In the genomic region with DNA sequence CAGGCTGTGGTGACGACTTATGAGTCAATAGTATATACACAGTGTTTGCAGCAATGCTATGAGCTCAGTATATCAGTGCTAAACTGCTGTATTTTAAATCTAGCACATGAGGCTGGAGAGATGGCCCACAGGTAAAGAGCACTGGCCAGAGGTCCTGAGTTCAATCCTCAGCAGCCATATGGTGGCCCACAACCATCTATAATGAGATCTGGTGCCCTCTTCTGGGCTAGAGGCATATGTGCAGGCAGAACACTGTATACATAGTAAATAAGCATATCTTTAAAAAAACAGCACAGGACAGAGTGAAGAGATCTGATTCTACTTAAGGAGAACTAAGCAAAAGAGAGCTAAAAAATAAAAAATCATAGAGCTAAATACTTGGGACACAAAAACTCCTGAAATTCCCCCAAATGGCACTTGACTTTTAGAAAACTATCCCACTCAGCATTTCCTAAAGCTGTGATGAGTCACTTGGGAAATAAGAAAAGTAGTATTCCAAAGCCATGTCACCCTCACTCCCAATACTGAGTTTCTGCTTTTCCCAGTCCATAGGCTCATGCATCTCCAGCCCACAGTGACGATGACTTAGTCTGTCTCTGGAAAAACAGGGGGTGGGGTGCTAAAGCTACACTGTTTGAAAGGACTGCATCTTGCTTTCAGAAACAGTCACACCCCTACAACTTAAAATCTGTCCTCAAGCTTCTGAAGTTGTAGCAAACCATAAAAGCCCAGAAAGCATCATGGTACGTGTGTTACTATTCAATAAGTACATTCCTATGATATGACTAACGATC, we compare ENCODE assay signal across 13 mouse cellular contexts.
A peak's percentile ranks its signal among the peaks of the same experiment; 100 is the strongest.
DNase-seq lines count a peak whose midpoint lies in the region; ATAC-seq and TF ChIP-seq lines count a peak whose summit lies in the region.
"Had no signal": no experiment of that assay in that cellular context is flagged by ENCODE, and none has a peak within 500 bp of the region (broad histone marks: within the 10 kb centered on the region; RNA-seq: fewer than 3 reads in every experiment).

No protein-coding gene starts in this region.

- no peak for TF ChIP-seq POLR2A in cerebellum, adult 2 months (IDR thresholded peaks at IDR 0.05; ENCODE audit: borderline replicate concordance, insufficient read depth, low read length)
- TF ChIP-seq POLR2A in cortical plate, adult 2 months (IDR thresholded peaks at IDR 0.05; ENCODE audit: extremely low read depth, insufficient read depth, low read length): no peak

- no peaks in the 10 kb centered on the region for H3K4me1 ChIP-seq in cerebellum, adult 2 months (ENCODE audit: control insufficient read depth, insufficient read depth, low read length)
- H3K4me1 ChIP-seq in cortical plate, adult 2 months (ENCODE audit: control insufficient read depth, insufficient read depth, low read length): peaks cover 2% of the 10 kb centered on the region; the same call in 1 of the 2 replicates
- H3K4me1 ChIP-seq: limb, embryonic 15.5 days had no signal

- no peaks in the 10 kb centered on the region for H3K27me3 ChIP-seq in cerebellum, adult 2 months (ENCODE audit: control insufficient read depth, insufficient read depth, low read length)
- H3K27me3 ChIP-seq: kidney, embryonic 15.5 days; limb, embryonic 15.5 days had no signal

- peak; percentile 59 for ATAC-seq in CD4-positive, CD25-positive, alpha-beta regulatory T cell, adult 4 months

- no peak overlapping the region for H3K4me3 ChIP-seq in cerebellum, adult 2 months (replicated peaks; ENCODE audit: insufficient read depth, low read depth, low read length)
- no peak overlapping the region for H3K4me3 ChIP-seq in left cerebral cortex, adult 2 months
- H3K4me3 ChIP-seq in cortical plate, adult 2 months (ENCODE audit: insufficient read depth, low read length): no peak overlapping the region
- H3K4me3 ChIP-seq: heart, embryonic 10.5 days; hindbrain, embryonic 10.5 days; kidney, embryonic 15.5 days; limb, embryonic 15.5 days had no signal

- peak; percentile 3; the same call in 1 of the 2 replicates for TF ChIP-seq CTCF in cerebellum, adult 2 months (IDR thresholded peaks at IDR 0.05; ENCODE audit: borderline replicate concordance, insufficient read depth, low read depth, low read length)
- peak; percentile 40 for TF ChIP-seq CTCF in left cerebral cortex, adult 2 months (IDR thresholded peaks at IDR 0.05)
- 0 out of 2 replicates have a peak, but pooled peaks have one; percentile 13 for TF ChIP-seq CTCF in cortical plate, adult 2 months (IDR thresholded peaks at IDR 0.05; ENCODE audit: extremely low read depth, insufficient read depth, low read length)

- 92% methylated on average over 4 of the region's 4 CpGs for WGBS in cerebellum, adult 2 months

- intact Hi-C loops in left cerebral cortex, adult 2 months (cut with DNase I): no loop called here
- intact Hi-C loops in left cerebral cortex, postnatal 4 days (cut with DNase I): loop anchor here (10.0 kb wide), 2 partner anchors 328 to 418 kb away; no protein-coding TSS in a partner anchor

- H3K27ac ChIP-seq in cerebellum, adult 2 months (ENCODE audit: insufficient read depth, low read length): no peak overlapping the region
- no peak overlapping the region for H3K27ac ChIP-seq in left cerebral cortex, adult 2 months
- no peak overlapping the region for H3K27ac ChIP-seq in cortical plate, adult 2 months (ENCODE audit: insufficient read depth, low read length)
- H3K27ac ChIP-seq: heart, embryonic 10.5 days; hindbrain, embryonic 10.5 days; kidney, embryonic 15.5 days; limb, embryonic 15.5 days had no signal

- no peak for DNase-seq in cerebellum, adult 2 months
- DNase-seq in cerebellum, postnatal 36 days: no peak
- no peak for DNase-seq in left cerebral cortex, adult 2 months (ENCODE audit: extremely low spot score in 1 of 2, low spot score in 2 of 2)
- DNase-seq in left cerebral cortex, postnatal 4 days: no peak
- DNase-seq in cerebellum, adult 11 months: no peak
- DNase-seq in cerebellum, postnatal 4 days (ENCODE audit: low spot score in 2 of 2): no peak
- DNase-seq: layer of hippocampus, postnatal 36 days had no signal
